Mouse (Mus musculus) G1E (cell line): Measurements from ENCODE around the gene St6galnac3. TPM values are rescaled to one million over a fixed set of nuclear protein-coding genes. Genes with fewer than 3 reads are reported as not detected.

Experiments used
- ATAC-seq: 2 replicates; pipeline ENCODE4 v1.8.0; 2016; ENCODE audit warnings: mild to moderate bottlenecking; ENCODE audit not compliant: insufficient number of reproducible peaks, poor library complexity, low FRiP score, severe bottlenecking; ENCODE audit errors: extremely low read depth
- DNase-seq: peaks from one replicate; pipeline ENCODE4 v3.0.0; 2012; ENCODE audit warnings: low spot score
- H3K27me3 ChIP-seq: 2 replicates; pipeline ENCODE4 v1.6.1; 2012; ENCODE audit warnings: mild to moderate bottlenecking, low read length, inconsistent platforms; ENCODE audit not compliant: insufficient read depth
- H3K36me3 ChIP-seq: replicated peaks from 2 replicates; pipeline ENCODE3; 2012; ENCODE audit warnings: mild to moderate bottlenecking, inconsistent platforms
- H3K4me1 ChIP-seq: 2 replicates; pipeline ENCODE4 v1.6.1; 2012; ENCODE audit warnings: low read depth, low read length, inconsistent platforms, mixed read lengths; ENCODE audit not compliant: insufficient read depth
- H3K4me3 ChIP-seq: 2 replicates; pipeline ENCODE4 v1.5.1; 2012; ENCODE audit warnings: low read depth, mild to moderate bottlenecking, inconsistent platforms, low read length, moderate library complexity, mixed read lengths
- H3K9me3 ChIP-seq: replicated peaks from 2 replicates; pipeline ENCODE4 v1.6.1; 2012; ENCODE audit warnings: inconsistent platforms
- CTCF ChIP-seq: IDR thresholded peaks from 2 replicates; pipeline ENCODE4 v1.5.1; 2012; ENCODE audit warnings: low read depth, low read length, inconsistent platforms, mixed read lengths
- GATA1 ChIP-seq: IDR thresholded peaks from 2 replicates; pipeline ENCODE4 v1.6.1; 2012; ENCODE audit warnings: borderline replicate concordance, low read length, inconsistent platforms, mixed read lengths
- GATA2 ChIP-seq: IDR thresholded peaks from 2 replicates; pipeline ENCODE4 v1.6.1; 2012; ENCODE audit warnings: low read depth, low read length, inconsistent platforms, borderline replicate concordance
- POLR2AphosphoS5 ChIP-seq: IDR thresholded peaks from 2 replicates; pipeline ENCODE4 v1.6.1; 2012; ENCODE audit warnings: low read depth, low read length, inconsistent platforms; ENCODE audit not compliant: insufficient replicate concordance
- TAL1 ChIP-seq: conservative IDR thresholded peaks from 2 replicates; pipeline ENCODE4 v1.6.1; 2012; ENCODE audit warnings: low read depth, low read length, inconsistent platforms, mixed read lengths
- polyA plus RNA-seq: library from polyadenylated mRNA; stranded (reverse); fragments of >175 nt; gene quantifications from 2 replicates; pipeline ENCODE4 v1.2.3, GENCODE M21; 2012
- total RNA-seq, 2 experiments: library from RNA; stranded (forward) in 1 of 2; stranded (reverse) in 1 of 2; fragments of 200-1000 nt in 1 of 2; fragments of >200 nt in 1 of 2; fragmentation: Nextera tagmentation in 1 of 2; gene quantifications; 2 replicates each; pipeline ENCODE4 v1.2.3; 2014 to 2017

St6galnac3 gene
- total and polyA plus RNA-seq, 3 experiments = 1.3 to 62.8 (median 45.7) TPM

GRCm38 (mm10) chr3:153463849-153464248 lies 261.1 kb downstream of the St6galnac3 start:
- Histone ChIP-seq H3K36me3 (peaks cover 38% of the 10 kb centered on the region), H3K4me3 (no peak overlapping the region), H3K9me3 (peaks cover 6% of the 10 kb centered on the region), H3K4me1 (no peaks in the 10 kb centered on the region), H3K27me3 (no peaks in the 10 kb centered on the region)
- ATAC-seq (no peak), DNase-seq (no peak)
- no peak for TF ChIP-seq POLR2AphosphoS5
- TF ChIP-seq GATA2 = no peak

GRCm38 (mm10) chr3:153460173-153460572 lies 264.8 kb downstream of the St6galnac3 start:
- DNase-seq (no peak), ATAC-seq (no peak)
- H3K27me3 ChIP-seq = no peaks in the 10 kb centered on the region
- TF ChIP-seq TAL1 (no peak), GATA2 (no peak), CTCF (no peak), POLR2AphosphoS5 (no peak), GATA1 (no peak)
- H3K4me1 ChIP-seq = peaks cover 6% of the 10 kb centered on the region; the same call in 1 of the 2 replicates
- no peaks in the 10 kb centered on the region; the same call in 1 of the 2 replicates for H3K9me3 ChIP-seq
- peaks cover 58% of the 10 kb centered on the region for H3K36me3 ChIP-seq
- H3K4me3 ChIP-seq = no peak overlapping the region

- ATAC-seq (no peak), DNase-seq (no peak)
- Histone ChIP-seq H3K4me1 (peaks cover 6% of the 10 kb centered on the region; the same call in 1 of the 2 replicates), H3K4me3 (no peak overlapping the region), H3K27me3 (no peaks in the 10 kb centered on the region), H3K9me3 (no peaks in the 10 kb centered on the region; the same call in 1 of the 2 replicates), H3K36me3 (peaks cover 57% of the 10 kb centered on the region)
- no peak for TF ChIP-seq CTCF
- TF ChIP-seq GATA2 = no peak
- TF ChIP-seq TAL1 = no peak
- TF ChIP-seq POLR2AphosphoS5 = no peak
- no peak for TF ChIP-seq GATA1
Measured at GRCm38 (mm10) chr3:153458593-153458992, 266.4 kb downstream of the St6galnac3 start.

GRCm38 (mm10) chr3:153457701-153458100 lies 267.3 kb downstream of the St6galnac3 start:
- no peaks in the 10 kb centered on the region; the same call in 1 of the 2 replicates for H3K9me3 ChIP-seq
- H3K4me1 ChIP-seq = peaks cover 11% of the 10 kb centered on the region
- H3K27me3 ChIP-seq = no peaks in the 10 kb centered on the region
- no peak for DNase-seq
- TF ChIP-seq GATA2 (no peak), TAL1 (no peak), POLR2AphosphoS5 (no peak), GATA1 (no peak), CTCF (no peak)
- no peak overlapping the region for H3K4me3 ChIP-seq
- ATAC-seq = no peak
- H3K36me3 ChIP-seq = peaks cover 55% of the 10 kb centered on the region

GRCm38 (mm10) chr3:153457203-153457602 lies 267.8 kb downstream of the St6galnac3 start:
- ATAC-seq = peak; percentile 68
- DNase-seq = no peak

GRCm38 (mm10) chr3:153456227-153456626 lies 268.7 kb downstream of the St6galnac3 start:
- no peak for DNase-seq
- H3K4me3 ChIP-seq = no peak overlapping the region
- no peak for TF ChIP-seq POLR2AphosphoS5
- no peak for TF ChIP-seq GATA2
- TF ChIP-seq GATA1 = no peak
- no peak for TF ChIP-seq CTCF
- TF ChIP-seq TAL1 = no peak
- H3K27me3 ChIP-seq = no peaks in the 10 kb centered on the region
- H3K9me3 ChIP-seq = no peaks in the 10 kb centered on the region; the same call in 1 of the 2 replicates
- peaks cover 18% of the 10 kb centered on the region for H3K4me1 ChIP-seq
- H3K36me3 ChIP-seq = peaks cover 56% of the 10 kb centered on the region
- ATAC-seq = no peak

More at GRCm38 (mm10) chr3:153457203-153457602, 267.8 kb downstream of the St6galnac3 start:
- Histone ChIP-seq H3K4me1 (peaks cover 16% of the 10 kb centered on the region), H3K4me3 (no peak overlapping the region), H3K27me3 (no peaks in the 10 kb centered on the region), H3K36me3 (peaks cover 56% of the 10 kb centered on the region), H3K9me3 (no peaks in the 10 kb centered on the region; the same call in 1 of the 2 replicates)
- TF ChIP-seq CTCF (no peak), POLR2AphosphoS5 (no peak), GATA1 (no peak), GATA2 (no peak), TAL1 (no peak)
